Mouse (Mus musculus) retina, adult 2 months (tissue): ENCODE measurements at regions not wholly inside any gene's neighbourhood (a gene's known extent, or its start where the extent isn't known, plus 50 kb on each side); places are given as distances from the start of the nearest gene placed in this dataset.

Experiments used
- DNase-seq: peaks from one replicate; pipeline ENCODE4 v3.0.0-alpha.2; 2012; ENCODE audit warnings: low read depth, low spot score

DNA sequence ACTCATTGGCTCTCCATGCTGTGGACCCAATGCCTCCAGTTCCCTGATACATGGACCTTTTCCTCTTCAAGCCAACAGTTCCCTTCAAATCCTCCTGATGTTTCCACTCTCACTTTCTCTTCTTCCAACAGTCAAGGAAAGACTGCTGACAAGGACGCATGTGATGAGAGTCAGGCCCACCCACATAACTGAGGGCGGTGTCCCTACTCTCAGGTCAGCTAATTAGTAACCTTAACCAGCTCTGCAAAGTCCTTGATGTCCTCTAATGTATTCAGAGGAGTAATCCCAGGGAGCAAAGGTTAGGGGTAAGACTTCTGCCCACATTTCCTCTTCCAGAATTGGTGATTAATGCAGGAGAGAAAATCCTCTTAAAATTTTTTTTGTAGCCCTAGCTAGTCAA, 139.7 kb downstream of the Ackr3 start:
- no peak for DNase-seq

DNA sequence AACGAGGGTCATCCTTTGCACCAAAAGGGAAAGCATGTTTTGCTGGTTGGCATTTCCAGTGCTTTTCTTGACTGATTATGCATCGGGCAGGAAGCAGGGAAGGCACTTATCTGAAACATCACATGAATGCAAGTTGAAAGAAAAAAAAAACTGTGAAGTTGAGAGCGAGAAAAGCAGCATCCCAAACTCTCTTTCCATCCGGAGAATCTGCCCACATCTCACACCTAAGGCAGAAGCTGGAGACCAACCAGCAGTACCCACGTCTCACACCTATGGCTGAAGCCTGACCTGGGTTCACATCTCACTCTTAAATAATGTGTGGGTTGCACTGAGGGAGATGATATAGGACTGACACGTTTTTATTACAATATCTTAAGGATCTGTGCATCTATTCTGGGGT, 143.3 kb downstream of the Ackr3 start:
- no peak for DNase-seq

DNA sequence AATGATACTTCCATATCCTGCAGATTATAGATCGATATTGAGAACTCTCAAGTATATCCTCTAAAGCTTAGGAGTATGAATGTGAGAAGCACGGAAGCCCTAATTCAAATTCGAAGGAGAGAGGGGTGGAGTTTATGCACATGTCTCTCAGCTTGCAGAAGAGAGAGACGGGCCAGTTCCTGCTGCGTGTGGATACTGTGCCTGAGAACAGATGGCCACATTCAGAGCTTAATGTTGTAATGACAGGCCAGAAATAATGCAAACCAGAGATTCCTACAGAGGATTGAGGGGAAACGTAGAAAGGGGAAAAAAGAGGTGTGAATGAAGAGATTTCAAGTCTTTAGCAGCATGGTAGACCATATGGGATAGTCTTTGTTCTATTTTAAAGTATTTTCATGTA, 145.8 kb downstream of the Ackr3 start:
- no peak for DNase-seq

DNA sequence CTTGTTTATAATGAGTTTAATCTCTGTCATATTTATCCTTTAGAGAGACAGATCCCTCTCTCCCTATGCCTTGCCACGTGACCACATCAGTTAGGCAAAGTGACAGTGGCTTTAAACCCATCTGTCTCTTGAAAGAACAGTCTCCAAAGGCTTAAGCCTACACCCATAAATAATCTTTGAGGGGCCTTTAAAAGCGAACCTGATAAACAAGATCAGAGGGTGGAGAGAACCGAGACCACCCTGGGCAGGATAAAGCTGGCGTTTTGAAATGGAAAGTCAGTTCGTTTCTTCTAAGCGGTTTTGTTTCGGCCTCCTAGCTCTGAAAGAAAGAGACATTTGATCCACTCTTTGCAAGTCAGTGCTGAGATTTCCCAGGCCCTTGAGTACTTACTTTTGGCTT, 149.5 kb downstream of the Ackr3 start:
- peak; percentile 2 for DNase-seq

DNA sequence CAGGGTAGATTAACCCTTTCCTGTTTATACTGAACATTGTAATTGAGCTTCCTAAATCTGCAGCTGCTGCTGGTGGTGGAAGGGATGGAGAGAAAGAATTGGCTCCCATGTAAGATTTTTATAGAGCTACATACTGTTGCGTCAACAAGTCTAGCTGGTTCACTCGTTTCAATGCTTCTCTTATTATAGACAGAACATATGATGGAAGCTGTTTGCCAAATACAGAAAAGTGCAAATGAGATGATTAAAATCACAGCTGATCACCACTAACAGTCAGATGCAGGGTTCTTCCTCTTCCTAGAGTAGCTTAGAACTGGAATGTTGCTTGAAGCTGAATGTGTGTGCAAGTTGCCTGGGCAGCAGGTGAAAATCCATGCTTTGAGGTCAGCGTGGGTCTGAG, 152.8 kb downstream of the Ackr3 start:
- no peak for DNase-seq

DNA sequence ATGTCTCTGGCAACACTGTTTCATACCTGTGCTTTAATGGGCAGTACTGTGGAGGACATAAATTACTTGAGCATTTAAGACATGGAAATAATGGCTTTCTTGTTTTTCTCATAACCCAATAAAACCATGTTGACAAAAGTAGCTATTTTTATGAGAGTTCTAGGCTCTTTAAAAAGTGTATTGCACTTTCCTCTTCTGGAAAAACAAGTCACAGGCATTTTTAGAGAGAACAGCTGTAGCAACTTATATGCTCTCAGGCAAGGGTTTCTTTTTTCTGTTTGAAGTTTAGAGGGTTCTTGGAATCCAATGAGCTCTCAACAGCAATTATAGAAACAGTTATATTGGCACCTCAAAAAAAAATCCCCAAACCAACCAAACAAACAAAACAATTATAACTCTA, 153.6 kb downstream of the Ackr3 start:
- no peak for DNase-seq

DNA sequence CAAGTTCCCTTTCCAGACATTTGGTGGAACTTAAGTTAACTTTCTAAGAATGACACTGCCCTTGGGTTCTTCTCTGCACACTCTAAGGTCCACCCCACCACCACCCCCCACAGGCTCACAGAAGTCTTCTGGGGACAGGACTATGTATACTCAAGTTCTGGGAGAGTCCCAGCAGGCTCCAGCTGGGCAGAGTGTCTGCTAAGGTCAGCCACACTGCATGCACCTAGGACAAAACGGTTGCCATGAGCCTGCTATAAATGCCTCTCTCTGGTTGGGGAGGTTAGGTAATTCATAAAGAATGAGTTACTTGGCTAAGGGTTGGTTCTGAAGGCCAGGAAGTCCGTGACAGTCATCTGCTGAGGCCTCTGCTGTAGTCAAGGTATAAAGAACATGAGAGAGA, 155.2 kb downstream of the Ackr3 start:
- no peak for DNase-seq

DNA sequence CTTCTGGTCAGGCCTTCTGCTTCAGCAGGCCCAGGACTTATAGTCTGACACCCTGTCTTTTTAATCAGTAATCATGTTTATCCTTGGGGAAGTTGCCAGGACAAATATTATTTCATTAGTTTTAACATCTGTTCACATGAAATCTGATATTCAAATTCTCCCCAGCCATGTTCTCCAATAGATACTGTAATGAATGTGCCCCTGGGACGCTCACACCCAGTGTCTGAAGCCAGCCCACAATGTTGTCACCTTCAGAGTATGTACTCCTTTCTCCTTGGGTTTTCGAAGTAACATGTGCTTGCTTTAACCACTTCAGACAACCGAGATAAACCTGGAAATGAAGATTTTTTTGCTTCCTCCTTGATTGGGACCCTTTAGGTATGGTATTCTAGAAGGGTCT, 156.3 kb downstream of the Ackr3 start:
- no peak for DNase-seq

DNA sequence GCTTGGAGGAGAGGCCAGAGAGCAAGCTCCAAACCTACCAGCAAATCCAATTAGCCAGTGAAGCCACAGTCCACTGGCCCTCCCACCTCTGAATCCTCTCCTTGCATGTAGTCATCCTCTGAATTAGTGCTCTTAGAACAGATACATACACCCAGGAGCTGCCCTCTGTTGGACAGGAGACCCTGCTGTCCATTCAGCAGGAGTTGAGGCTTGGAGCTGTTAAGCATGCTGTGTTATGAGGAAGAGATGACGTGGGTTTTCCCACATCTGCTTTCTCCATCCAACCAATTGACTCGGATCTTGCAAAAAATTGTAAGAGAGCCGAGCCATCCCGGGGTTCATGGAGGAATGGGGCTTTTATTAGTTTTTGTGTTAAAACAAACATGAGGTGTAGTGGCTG, 160.7 kb downstream of the Ackr3 start:
- DNase-seq, result no peak

DNA sequence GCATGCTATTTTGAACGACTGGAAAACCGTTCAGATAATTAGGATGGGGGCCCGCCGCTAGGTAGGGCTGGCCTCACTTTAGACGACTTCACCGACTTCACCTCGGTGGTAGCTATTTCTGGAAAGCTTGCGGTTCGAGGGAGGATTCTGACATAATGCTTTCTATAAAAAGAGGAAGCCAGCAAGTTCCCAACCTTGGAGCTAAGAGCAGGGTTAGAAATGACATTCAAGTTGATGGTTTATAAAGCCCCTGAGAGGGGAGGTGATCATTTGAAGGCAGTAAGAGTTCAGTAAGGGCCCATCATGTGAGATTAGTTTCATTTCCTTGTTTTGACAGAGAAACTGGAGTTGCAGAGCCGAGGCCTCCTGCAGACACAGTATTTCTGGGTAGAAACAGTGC, 164.8 kb downstream of the Ackr3 start:
- no peak for DNase-seq

DNA sequence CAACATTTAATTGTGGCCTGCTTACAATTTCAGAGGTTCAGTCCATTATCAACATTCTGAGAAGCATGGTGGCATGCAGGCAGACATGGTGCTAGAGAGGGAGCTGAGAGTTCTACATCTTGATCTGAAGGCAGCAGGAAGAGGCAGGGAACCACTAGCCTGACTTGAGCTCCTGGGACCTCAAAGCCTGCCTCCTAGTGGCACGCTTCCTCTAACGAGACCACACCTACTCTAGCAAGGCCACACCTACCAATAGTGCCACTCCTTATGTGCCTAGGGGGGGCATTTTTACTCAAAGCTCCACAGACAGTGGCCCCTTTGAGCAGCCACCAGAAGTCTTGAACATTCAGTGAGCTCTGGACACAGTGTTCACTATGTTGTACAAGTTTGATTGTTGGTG, 165.5 kb downstream of the Ackr3 start:
- no peak for DNase-seq

DNA sequence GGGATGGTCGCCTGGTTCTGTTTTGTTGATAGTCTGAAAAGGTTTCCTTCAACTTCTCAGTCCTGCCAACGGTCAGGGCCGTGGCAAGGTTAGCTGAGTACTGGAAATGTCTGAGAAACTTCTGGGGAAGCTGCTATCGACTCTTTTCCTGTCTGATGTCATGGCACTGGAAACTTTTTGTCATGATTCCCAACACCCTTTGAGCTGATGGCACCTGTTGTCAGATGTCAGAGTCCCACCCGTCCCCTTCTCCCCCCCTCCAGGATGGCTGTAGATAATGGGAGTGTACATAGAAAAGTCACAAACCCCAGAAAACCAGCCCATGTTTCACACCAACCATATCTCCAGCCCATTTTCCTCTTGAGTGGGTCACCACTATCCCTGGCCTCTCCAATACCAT, 167.0 kb downstream of the Ackr3 start:
- no peak for DNase-seq

DNA sequence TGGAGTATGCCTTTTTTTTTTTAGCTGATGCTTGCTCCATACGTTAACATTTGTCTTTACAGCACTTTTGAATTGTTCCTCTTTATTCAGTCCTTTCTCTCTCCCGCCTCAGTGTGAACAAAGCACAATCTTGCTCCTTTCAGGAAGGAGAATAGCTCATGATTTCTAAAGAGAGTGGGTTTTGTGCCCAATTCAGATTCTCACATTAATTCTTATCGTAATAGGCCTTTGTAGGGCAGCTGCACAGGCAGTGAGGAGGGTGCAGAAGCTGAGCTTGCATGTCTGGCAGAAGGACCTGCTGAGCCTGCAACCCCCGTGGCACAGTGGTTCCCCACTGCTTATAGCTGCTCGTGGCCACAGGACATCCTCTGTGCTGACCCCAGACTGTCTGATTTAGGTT, 169.2 kb downstream of the Ackr3 start:
- DNase-seq, result no peak

DNA sequence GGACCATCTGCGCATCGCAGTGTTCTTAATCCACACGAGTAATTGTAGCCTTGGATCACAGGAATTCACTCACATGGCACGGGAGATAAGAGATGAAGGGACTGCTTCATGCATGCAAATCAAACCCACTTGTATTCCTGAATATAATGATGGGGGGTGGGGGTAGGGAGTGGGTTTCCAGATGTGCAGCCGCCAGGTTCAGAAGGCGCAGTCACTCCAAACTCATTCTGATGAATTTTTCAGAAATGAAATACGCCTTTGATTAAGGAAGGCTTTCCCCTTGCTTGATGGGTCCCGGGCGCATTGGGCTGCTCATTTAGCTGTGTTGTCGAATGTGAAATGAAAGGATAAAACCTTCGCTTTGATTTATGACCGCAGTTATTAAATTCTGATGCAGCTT, 170.7 kb downstream of the Ackr3 start:
- DNase-seq, result no peak

DNA sequence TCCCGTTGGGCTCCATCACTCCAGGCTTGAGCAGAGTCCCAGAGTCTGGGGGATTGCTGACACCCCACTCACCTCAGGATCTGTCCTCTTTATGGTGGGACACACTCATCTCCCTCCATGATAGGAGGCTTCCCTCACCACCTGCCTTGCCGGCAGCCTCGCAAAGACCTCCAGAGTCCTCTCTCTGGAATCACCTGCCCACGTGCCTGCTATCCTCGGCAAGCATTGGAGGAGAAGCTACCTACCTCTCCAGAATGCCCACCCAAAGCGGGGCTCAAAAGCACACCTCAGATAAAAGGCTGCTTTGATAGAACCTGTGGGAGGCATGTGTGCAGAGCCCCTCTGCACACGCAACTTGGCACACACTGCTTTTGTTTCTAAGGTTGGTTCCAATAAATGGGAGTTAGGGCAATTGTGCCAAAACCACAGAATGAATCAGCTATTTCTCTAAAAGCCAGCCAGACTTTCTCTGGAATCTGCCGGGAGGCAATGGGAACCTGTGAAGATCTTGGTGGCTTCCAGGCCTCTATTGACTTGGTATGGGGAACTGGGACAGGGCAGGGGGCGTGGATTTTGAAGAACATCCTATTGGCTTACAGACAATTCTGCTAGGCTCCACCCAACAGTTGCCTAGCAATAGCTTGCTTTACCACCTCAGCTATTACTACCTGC, 176.4 kb downstream of the Ackr3 start:
- no peak for DNase-seq

DNA sequence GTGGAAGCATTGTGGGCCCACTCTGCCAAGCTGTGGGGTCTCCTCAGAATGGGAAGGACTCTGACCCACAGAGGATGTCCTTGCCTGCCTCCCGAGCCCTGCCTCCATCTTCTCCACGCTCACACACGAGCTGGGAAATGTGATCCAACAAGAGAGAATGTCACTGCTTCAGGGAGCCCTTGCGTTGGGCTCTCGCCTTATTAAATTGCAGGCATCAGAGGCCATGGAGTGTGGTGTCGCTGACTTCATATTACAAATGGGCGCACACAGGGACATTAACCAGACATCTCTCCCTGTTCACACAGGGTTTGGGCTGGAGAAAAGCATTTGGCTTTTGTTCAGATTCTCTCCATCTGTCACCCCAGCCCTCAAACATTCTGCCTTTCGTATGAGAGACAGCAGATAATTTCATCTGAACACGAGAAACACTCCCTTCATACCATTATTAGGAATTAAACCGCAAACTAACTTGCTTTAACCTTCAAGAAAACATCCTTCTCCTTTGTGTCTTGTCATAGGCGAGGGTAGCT, 179.2 kb downstream of the Ackr3 start:
- DNase-seq, result no peak

DNA sequence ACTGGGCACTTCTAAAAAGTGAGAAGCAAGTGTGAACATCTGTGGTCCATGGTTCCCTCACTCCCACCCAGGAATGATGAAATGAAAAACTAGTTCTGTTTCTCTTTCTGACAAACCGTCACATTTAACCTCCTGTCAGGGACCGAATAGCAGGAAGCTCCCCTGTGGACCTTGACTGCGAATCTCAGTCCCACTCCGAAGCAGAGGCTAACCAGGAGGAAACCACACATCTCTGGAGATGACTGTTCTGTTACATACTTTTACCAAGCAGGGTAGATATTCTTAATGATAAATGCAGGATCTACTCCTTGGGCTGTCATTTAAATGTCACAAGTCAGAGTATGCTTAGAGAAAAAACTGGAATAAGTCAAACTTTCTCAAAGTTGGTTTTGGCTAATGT, 181.2 kb downstream of the Ackr3 start:
- no peak for DNase-seq

DNA sequence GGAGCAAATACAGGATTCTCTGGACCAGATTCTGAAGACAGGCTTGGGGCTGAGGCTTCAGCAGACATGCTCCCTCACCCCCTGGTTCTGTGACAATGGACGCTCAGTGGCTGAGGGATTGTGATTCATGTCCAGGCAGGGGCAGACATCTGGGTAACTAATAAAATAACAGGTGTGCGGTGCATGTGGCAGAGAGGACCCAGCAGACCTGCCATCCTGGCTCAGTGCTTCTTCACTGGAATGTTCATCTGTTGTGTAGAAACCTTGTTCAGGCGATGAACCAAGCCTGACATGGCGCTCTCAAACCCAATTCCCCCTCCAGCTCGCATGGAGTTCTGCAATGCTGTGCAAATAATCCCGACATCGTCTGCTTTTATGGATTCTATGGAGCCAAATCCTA, 183.0 kb downstream of the Ackr3 start:
- DNase-seq, result no peak

DNA sequence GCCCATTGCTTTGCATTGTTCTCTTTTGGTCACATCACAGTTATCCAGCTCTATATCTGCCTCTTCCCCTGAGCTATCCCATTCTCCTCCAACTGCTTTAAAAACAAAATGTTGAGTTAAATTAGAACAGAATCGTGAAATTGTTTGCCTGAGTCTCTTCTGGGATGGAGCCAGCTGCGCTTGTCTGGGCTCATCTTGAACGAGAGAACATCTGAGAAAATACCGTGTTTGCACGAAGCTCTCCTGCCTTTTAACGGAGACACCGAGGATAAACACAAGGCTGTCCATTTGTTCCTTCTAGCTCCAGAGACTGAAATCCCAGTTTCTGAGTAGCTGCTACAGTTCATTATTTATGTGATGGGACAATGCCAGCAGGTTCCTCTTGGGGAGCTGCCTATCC, 186.6 kb downstream of the Ackr3 start:
- DNase-seq, result no peak

DNA sequence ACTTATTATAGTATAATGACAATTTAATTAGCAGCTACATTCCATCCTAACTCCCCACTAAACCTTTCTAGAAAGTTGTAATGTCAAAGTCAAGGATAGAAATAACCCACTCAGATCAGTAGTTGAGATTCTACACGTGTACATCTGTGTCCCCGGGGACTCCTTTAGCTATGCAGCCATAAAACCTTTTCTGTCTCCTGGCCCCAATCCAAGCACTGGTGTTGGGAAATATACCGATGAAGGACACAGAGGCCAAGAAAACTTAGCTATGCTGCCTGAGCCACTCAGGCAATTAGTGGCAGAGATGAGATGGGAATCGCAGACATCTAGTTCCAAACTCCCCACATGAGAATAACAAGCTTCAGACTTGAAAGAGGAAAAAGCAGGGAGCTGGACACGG, 190.1 kb downstream of the Ackr3 start:
- DNase-seq, result no peak

DNA sequence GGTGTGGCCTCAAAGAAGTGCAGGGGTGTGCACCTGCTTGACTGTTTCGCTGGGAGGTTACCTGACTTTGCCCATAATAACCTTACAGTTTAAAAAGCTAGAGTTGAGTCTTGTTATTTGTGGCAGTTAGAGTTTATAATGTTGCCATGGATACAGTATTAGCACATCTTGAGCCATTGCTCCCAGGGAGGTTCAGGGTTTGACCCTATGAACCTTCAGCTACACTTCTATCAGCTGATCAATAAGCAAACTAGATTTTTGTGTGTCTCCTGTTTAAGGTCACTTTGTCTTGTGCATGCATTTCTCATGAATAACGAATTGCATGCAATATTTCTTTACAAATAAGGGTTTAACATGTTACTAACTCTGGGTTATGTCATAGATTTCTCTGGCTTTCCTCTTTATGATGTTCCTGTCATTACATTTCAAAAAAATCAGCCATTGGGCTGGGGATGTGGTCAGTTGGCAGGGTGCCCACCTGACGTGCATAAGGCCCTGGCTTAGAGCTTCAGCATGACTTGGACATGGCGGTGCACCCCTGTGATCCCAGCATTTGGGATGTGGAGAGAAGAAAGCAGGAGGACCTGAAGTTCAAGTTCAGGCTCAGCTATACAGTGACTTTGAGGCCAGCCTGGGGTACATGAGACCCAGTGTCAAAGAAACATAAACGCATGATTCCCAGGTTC, 191.7 kb downstream of the Ackr3 start:
- DNase-seq, result no peak

DNA sequence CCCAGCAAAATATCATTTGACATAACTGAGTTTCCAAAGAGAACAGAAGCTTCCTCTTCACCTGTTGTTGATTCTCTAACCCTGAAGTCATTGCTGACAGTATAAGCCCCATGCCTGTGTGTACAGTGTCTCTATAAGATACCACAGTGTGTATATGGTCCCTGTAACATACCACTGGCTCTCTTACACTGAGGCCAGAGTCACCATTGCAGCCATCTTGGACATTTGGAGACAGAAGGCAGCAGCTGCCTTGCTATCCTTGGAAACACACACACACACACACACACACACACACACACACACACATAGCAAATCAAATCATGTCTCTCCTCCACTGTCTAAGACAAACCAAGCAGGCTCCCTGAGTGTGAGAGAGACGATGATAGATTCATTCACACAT, 192.9 kb downstream of the Ackr3 start:
- DNase-seq, result no peak

DNA sequence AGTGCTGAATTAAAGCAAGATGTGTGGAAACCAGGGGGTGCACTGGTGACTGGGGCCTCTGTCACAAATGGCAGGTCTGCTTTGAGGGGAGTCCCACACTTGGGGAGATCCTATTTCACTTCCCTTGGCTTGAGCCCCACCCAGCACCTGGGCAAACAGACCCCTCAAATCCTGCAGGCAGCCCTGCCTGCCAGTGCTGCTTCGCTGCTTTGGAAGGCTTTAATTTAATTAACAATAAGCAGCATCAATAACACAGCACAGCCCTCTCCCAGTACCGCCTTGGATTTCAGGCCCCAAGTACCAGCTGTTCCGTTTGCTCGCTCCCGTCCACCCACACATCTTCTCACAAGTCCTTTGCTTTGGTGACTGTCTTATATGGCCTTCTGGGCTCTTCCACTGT, 193.6 kb downstream of the Ackr3 start:
- no peak for DNase-seq
